8 mouse cellular contexts compared by ENCODE assay signal in the genomic region with DNA sequence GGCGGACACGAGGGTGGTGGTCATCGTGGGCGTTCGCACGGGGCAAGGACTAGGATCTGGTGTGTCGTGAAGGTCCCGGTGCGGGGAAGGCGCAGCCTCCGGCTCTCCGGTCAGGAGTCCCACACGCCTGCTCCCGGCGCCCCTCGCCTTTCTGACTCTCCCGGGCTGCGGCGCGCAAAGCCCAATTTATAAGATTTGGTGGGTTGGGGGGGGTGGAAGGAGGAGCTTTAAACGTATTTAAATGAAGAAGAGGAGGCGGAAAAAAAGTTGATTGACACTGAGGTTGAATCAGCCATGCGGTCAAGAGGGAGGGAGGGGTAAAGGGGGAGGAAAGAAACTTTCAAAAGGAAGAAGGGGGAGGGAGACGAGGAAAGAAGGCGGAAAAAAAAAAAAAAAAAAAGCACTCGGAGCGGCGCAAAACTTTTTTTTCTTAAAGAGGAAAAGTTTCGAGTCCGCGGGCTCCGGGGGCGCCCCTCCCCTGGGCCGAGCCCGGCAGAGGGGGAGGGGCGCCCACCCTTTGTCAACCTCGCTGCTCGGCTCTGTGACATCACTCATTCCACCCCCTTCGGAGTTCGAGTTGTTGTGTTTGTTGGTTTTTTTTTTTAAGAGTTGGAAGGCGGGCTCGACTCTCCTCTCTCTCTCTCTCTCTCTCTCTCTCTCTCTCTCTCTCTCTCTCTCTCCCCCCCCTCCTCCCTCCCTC. TPM values are rescaled to one million over a fixed set of nuclear protein-coding genes. Genes with fewer than 3 reads are reported as not detected.
DNase-seq lines count a peak whose midpoint lies in the region; ATAC-seq and TF ChIP-seq lines count a peak whose summit lies in the region.

Gene Zfp36l1, minus strand, starts transcription at position 162 of the 700 bp plus-strand sequence.

- peak within 1 kb of the TSS; percentile 82 for H3K4me3 ChIP-seq in G1E (ENCODE audit: low read depth, low read length)
- peak within 1 kb of the TSS; percentile 78 for H3K4me3 ChIP-seq in hindbrain, embryonic 11.5 days (ENCODE audit: low read depth, low read length)

- peaks cover 62% of the 10 kb centered on the region for H3K4me1 ChIP-seq in G1E (ENCODE audit: insufficient read depth, low read depth, low read length)
- H3K4me1 ChIP-seq in hindbrain, embryonic 11.5 days (replicated peaks; ENCODE audit: control insufficient read depth, insufficient read depth, low read length) = peaks cover 2% of the 10 kb centered on the region; the same call in 1 of the 2 replicates

- TF ChIP-seq CTCF in G1E (IDR thresholded peaks at IDR 0.05; ENCODE audit: low read depth, low read length) = no peak

- peak within 1 kb of the TSS; percentile 95 for H3K9ac ChIP-seq in hindbrain, embryonic 11.5 days (ENCODE audit: low read depth, low read length)

- H3K27me3 ChIP-seq in G1E (ENCODE audit: insufficient read depth, low read length) = no peaks in the 10 kb centered on the region
- H3K27me3 ChIP-seq in hindbrain, embryonic 11.5 days (ENCODE audit: control insufficient read depth, insufficient read depth, low read length) = peaks cover 8% of the 10 kb centered on the region

- ATAC-seq in G1E (ENCODE audit: extremely low read depth, insufficient number of reproducible peaks, low FRiP score, poor library complexity, severe bottlenecking) = peak; percentile 60
- ATAC-seq in hindbrain, embryonic 11.5 days (ENCODE audit: low FRiP score) = peak; percentile 66

- H3K9me3 ChIP-seq in G1E (replicated peaks) = no peaks in the 10 kb centered on the region
- no peaks in the 10 kb centered on the region for H3K9me3 ChIP-seq in hindbrain, embryonic 11.5 days (ENCODE audit: control insufficient read depth, low read length)

- DNase-seq in G1E (ENCODE audit: low spot score) = peak; percentile 92
- DNase-seq in c-Kit-positive CD71-negative TER-119-negative erythroid progenitor cells, embryonic 14.5 days (ENCODE audit: low read depth) = peak; percentile 90
- DNase-seq in frontal cortex, postnatal 10 days (ENCODE audit: low spot score in 2 of 2) = peak; percentile 76 to 80
- peak; percentile 91 for DNase-seq in hindbrain, embryonic 11.5 days (ENCODE audit: low spot score)
- peak; percentile 75 to 88 for DNase-seq in layer of hippocampus, postnatal 14 days (ENCODE audit: low spot score in 2 of 2)
- peak; percentile 98 for DNase-seq in lung, postnatal 36 days
- peak; percentile 56 for DNase-seq in right cerebral cortex, adult 18-20 months
- DNase-seq in urinary bladder, postnatal 10 days (ENCODE audit: low spot score) = peak; percentile 79

- peak within 1 kb of the TSS; percentile 92 for H3K27ac ChIP-seq in hindbrain, embryonic 11.5 days (ENCODE audit: low read depth, low read length)

- peak within 1 kb of the TSS; percentile 91 for H3K4me2 ChIP-seq in hindbrain, embryonic 11.5 days (replicated peaks; ENCODE audit: low read depth, low read length)

- H3K36me3 ChIP-seq in G1E (replicated peaks) = peaks cover 31% of the 10 kb centered on the region
- no peaks in the 10 kb centered on the region for H3K36me3 ChIP-seq in hindbrain, embryonic 11.5 days (ENCODE audit: control insufficient read depth, insufficient read depth, low read length)

- WGBS in hindbrain, embryonic 11.5 days = 1% methylated on average over 39 of the region's 42 CpGs

RNA-seq across cellular contexts. Expression of gene Zfp36l1, which starts in this region (rescaled TPM):
- 281 and 283 TPM in 2 replicates for total RNA-seq in G1E (2014; fragmentation: Nextera tagmentation)
- 31.4 and 40.3 TPM in 2 replicates for total RNA-seq in G1E (2017)
- 357 and 385 TPM in 2 replicates for polyA plus RNA-seq in G1E (2012)
- polyA plus RNA-seq in hindbrain, embryonic 11.5 days (2014; fragmentation: Nextera tagmentation; extraction: Ambion mirVana) = 112 and 127 TPM in 2 replicates
- total RNA-seq in layer of hippocampus, postnatal 14 days (2021) = 10 to 100 TPM; 48.3 to 50.3 TPM

Comparison
In these comparisons a context has a peak if more than half of its experiments do, and no peak if none do; other contexts are left out.
1. Peak in every context shown above with its lines: DNase-seq, ATAC-seq, H3K4me3 ChIP-seq and H3K27ac ChIP-seq.